Mouse (Mus musculus) ES-Bruce4 (cell line): ENCODE results near the gene Fam169b.

Experiments used
- CTCF ChIP-seq: IDR thresholded peaks from one replicate; pipeline ENCODE4 v1.8.1; 2011; ENCODE audit warnings: low read depth, low read length
- POLR2A ChIP-seq: IDR thresholded peaks from one replicate; pipeline ENCODE4 v1.8.1; 2011; ENCODE audit warnings: low read length; ENCODE audit not compliant: insufficient read depth

DNA sequence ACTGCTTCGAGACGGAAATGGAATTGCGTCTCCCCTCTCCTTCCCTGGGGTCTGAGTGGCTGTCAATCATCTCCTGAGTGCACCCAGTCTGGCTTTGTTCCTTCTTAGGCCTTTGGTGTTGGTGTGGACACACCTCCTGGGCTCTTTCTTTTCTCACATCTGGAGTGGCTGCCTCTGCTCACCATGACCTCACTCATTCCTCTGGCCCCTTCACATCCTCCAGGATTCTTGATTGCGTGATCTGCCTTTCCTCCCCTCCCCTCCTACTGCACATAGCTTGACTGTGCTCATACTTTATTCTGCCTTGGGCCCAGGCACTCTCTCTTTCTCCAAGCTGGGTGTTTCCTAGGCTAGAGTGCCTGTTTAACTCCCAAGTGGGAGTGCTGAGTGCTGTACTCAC, 41.4 kb downstream of the Fam169b start:
- TF ChIP-seq CTCF (no peak), POLR2A (no peak)
